Mouse (Mus musculus) natural killer cell, adult 2 months (primary cell): Measurements from ENCODE around the gene Tfe3.
"Not testable (repeated sequence)": the region's sequence is repeated elsewhere in the genome, so short reads cannot be mapped to it uniquely, and the experiment has no call there.

ENCODE experiments used
- DNase-seq, 2 experiments: peaks; one replicate each; pipeline ENCODE4 v3.0.0; 2022; ENCODE audit warnings: low spot score in 2 of 2

Gene Tfe3

GRCm38 (mm10) chrX:7802157-7802556 lies 39.8 kb downstream of the Tfe3 start:
- DNase-seq: not testable (repeated sequence)

DNA sequence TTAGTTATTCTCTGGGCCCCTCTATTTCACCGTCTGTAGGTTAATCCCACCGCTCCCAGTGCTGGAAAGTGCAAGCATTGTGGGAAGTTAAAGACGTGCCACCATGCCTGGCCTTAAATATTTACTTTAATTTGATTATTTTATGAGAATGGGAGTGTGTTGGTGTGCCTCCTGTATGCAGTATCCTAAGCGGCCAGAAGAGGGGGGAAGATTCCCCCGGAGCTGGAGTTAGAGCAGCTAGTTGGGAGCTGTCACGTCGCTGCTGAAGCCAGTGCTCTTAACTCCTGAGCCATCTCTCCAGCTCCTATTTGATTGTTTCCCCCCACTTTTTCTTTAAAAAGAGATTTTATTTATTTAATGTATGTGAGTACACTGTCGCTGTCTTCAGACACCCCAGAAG lies 52.7 kb downstream of the Tfe3 start:
- DNase-seq: peak in 1 of 2 experiments; percentile 12

GRCm38 (mm10) chrX:7821865-7822779 lies 59.8 kb downstream of the Tfe3 start, which contains the start of gene Kcnd1:
TSS of gene Kcnd1 (plus strand) at chrX:7822289.
- DNase-seq: no peak
